9 mouse cellular contexts compared by ENCODE assay signal in the genomic region with DNA sequence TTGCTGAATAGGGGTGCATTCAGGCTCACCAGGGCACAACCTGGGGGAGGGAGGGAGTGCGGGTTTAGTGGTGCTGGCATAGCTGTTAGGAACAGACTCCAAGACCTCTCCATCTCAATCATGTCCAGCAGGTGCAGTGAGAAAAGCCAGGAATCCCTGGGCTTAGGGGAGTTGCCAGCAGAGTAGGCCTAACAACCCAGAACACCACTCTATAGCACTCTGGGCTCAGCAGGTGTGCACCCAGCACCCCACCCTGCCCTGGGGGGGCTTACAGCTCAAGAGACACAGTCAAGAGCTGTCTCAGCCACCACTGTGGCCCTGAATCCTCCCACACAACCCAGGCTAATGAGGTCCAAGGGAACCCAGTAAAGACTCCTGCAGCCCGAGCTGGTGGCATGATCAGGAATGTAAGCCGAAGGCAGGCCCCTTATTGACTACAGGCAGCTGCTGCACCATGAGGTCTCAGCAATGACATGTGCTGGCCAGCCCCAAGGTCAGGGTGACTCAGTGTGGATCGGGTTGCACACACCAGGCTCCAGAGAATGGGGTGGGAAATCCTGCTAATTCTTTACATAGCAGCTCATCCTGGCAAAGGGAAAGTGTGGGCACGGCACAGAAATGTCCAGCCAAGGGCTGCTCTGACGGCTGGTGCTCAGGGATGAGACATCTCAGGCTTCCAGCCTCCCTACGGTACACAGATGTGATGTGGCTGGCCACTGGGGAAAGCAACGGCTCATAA. TPM values are rescaled to one million over a fixed set of nuclear protein-coding genes. Genes with fewer than 3 reads are reported as not detected.
DNase-seq lines count a peak whose midpoint lies in the region; ATAC-seq and TF ChIP-seq lines count a peak whose summit lies in the region.
"Had no signal": no experiment of that assay in that cellular context is flagged by ENCODE, and none has a peak within 500 bp of the region (broad histone marks: within the 10 kb centered on the region; RNA-seq: fewer than 3 reads in every experiment).

No protein-coding gene starts in this region.

- WGBS in forebrain, embryonic 11.5 days: 72% methylated on average over 8 of the region's 8 CpGs
- whole genome bisulfite sequencing in forebrain, embryonic 16.5 days: 70% methylated on average over 8 of the region's 8 CpGs
- 31% methylated on average over 8 of the region's 8 CpGs for WGBS in heart, embryonic 16.5 days
- WGBS in midbrain, postnatal 0 days: 64% methylated on average over 8 of the region's 8 CpGs

- DNase-seq in forebrain, embryonic 11.5 days (ENCODE audit: low spot score): no peak
- DNase-seq in retina, postnatal 1 day: peak; percentile 32
- DNase-seq in retina, embryonic 14.5 days (ENCODE audit: low spot score): no peak
- no peak for DNase-seq in midbrain, postnatal 0 days (ENCODE audit: low spot score)
- no peak for DNase-seq in frontal cortex, adult 2 months (ENCODE audit: extremely low spot score in 1 of 2, low spot score in 1 of 2)

- no peaks in the 10 kb centered on the region for H3K36me3 ChIP-seq in forebrain, embryonic 11.5 days (ENCODE audit: control insufficient read depth, insufficient read depth, low read length)
- no peaks in the 10 kb centered on the region for H3K36me3 ChIP-seq in forebrain, embryonic 16.5 days (ENCODE audit: control insufficient read depth, insufficient read depth)
- no peaks in the 10 kb centered on the region for H3K36me3 ChIP-seq in heart, embryonic 16.5 days (ENCODE audit: control insufficient read depth, insufficient read depth)
- no peaks in the 10 kb centered on the region for H3K36me3 ChIP-seq in midbrain, postnatal 0 days (ENCODE audit: insufficient read depth, low read length)

- no peaks in the 10 kb centered on the region for H3K27me3 ChIP-seq in forebrain, embryonic 11.5 days (ENCODE audit: control insufficient read depth, insufficient read depth, low read length)
- H3K27me3 ChIP-seq in forebrain, embryonic 16.5 days (replicated peaks; ENCODE audit: control insufficient read depth, insufficient read depth, low read length): no peaks in the 10 kb centered on the region
- H3K27me3 ChIP-seq in heart, embryonic 16.5 days (ENCODE audit: control insufficient read depth, insufficient read depth, low read length): no peaks in the 10 kb centered on the region
- H3K27me3 ChIP-seq in midbrain, postnatal 0 days (ENCODE audit: insufficient read depth, low read length): no peaks in the 10 kb centered on the region

- ATAC-seq in forebrain, embryonic 11.5 days (replicated peaks; ENCODE audit: low FRiP score): no peak
- ATAC-seq in forebrain, embryonic 16.5 days: no peak
- peak; percentile 45 for ATAC-seq in heart, embryonic 16.5 days (replicated peaks; ENCODE audit: extremely low read depth, insufficient read depth, low FRiP score)
- ATAC-seq in midbrain, postnatal 0 days (ENCODE audit: low FRiP score): no peak
- ATAC-seq in monocyte, adult 5-6 weeks (replicated peaks; ENCODE audit: insufficient number of reproducible peaks, low FRiP score, low TSS enrichment, poor library complexity, severe bottlenecking): no peak

- no peak overlapping the region for H3K27ac ChIP-seq in forebrain, embryonic 11.5 days (ENCODE audit: low read depth, low read length)
- no peak overlapping the region for H3K27ac ChIP-seq in forebrain, embryonic 16.5 days (ENCODE audit: low read length)
- peak overlapping the region; percentile 76 for H3K27ac ChIP-seq in heart, embryonic 16.5 days (ENCODE audit: low read length)
- H3K27ac ChIP-seq in midbrain, postnatal 0 days (ENCODE audit: low read depth, low read length): no peak overlapping the region; the same call in 1 of the 2 replicates

- H3K9ac ChIP-seq in forebrain, embryonic 11.5 days (ENCODE audit: low read length): 0 out of 2 replicates have a peak overlapping the region, but pooled peaks have one; percentile 16
- H3K9ac ChIP-seq in forebrain, embryonic 16.5 days (replicated peaks; ENCODE audit: low read depth, low read length): no peak overlapping the region
- peak overlapping the region; percentile 57 for H3K9ac ChIP-seq in heart, embryonic 16.5 days (ENCODE audit: low read length)
- peak overlapping the region; percentile 33; the same call in 1 of the 2 replicates for H3K9ac ChIP-seq in midbrain, postnatal 0 days (replicated peaks; ENCODE audit: low read length, poor library complexity, severe bottlenecking)

- H3K4me2 ChIP-seq in forebrain, embryonic 11.5 days (ENCODE audit: low read depth, low read length, severe bottlenecking): no peak overlapping the region
- H3K4me2 ChIP-seq in forebrain, embryonic 16.5 days (ENCODE audit: low read length): no peak overlapping the region
- no peak overlapping the region for H3K4me2 ChIP-seq in heart, embryonic 16.5 days (ENCODE audit: low read depth, low read length)
- peak overlapping the region; percentile 10 for H3K4me2 ChIP-seq in midbrain, postnatal 0 days (ENCODE audit: low read depth, low read length, poor library complexity, severe bottlenecking)

- peaks cover 28% of the 10 kb centered on the region for H3K4me1 ChIP-seq in forebrain, embryonic 11.5 days (replicated peaks; ENCODE audit: control insufficient read depth, insufficient read depth, low read length)
- peaks cover 42% of the 10 kb centered on the region for H3K4me1 ChIP-seq in forebrain, embryonic 16.5 days (replicated peaks; ENCODE audit: control insufficient read depth, insufficient read depth, low read length)
- H3K4me1 ChIP-seq in heart, embryonic 16.5 days (ENCODE audit: control insufficient read depth, insufficient read depth, low read length): peaks cover 45% of the 10 kb centered on the region
- H3K4me1 ChIP-seq in midbrain, postnatal 0 days (ENCODE audit: insufficient read depth, low read length): peaks cover 18% of the 10 kb centered on the region; the same call in 1 of the 2 replicates

- no peaks in the 10 kb centered on the region for H3K9me3 ChIP-seq in forebrain, embryonic 11.5 days (ENCODE audit: control insufficient read depth, low read length)
- H3K9me3 ChIP-seq in forebrain, embryonic 16.5 days (ENCODE audit: control insufficient read depth, low read length): no peaks in the 10 kb centered on the region
- H3K9me3 ChIP-seq in heart, embryonic 16.5 days (replicated peaks; ENCODE audit: control insufficient read depth, low read length): no peaks in the 10 kb centered on the region
- H3K9me3 ChIP-seq in midbrain, postnatal 0 days (ENCODE audit: low read length): no peaks in the 10 kb centered on the region

- H3K4me3 ChIP-seq in forebrain, embryonic 11.5 days (ENCODE audit: low read depth, low read length): no peak overlapping the region
- H3K4me3 ChIP-seq in forebrain, embryonic 16.5 days (replicated peaks; ENCODE audit: low read length): no peak overlapping the region
- no peak overlapping the region for H3K4me3 ChIP-seq in heart, embryonic 16.5 days (ENCODE audit: low read length)
- H3K4me3 ChIP-seq in midbrain, postnatal 0 days (ENCODE audit: low read depth, low read length): no peak overlapping the region

- TF ChIP-seq CTCF in midbrain, postnatal 0 days (IDR thresholded peaks at IDR 0.05): no peak

RNA-seq across cellular contexts. Expression of a gene that starts 5.8 kb away (rescaled TPM):
- 37.1 and 43.0 TPM in 2 replicates for polyA plus RNA-seq in forebrain, embryonic 11.5 days (2014; fragmentation: Nextera tagmentation; extraction: Ambion mirVana)
- 44.1 and 47.5 TPM in 2 replicates for polyA plus RNA-seq in forebrain, embryonic 16.5 days (2015; fragmentation: Nextera tagmentation; extraction: Ambion mirVana)
- 14.4 TPM in 2 replicates for polyA plus RNA-seq in heart, embryonic 16.5 days (2015; fragmentation: Nextera tagmentation; extraction: Ambion mirVana)
- 111 and 115 TPM in 2 replicates for total RNA-seq in midbrain, postnatal 0 days (2014; rRNA removed)
- 64.5 and 65.2 TPM in 2 replicates for polyA plus RNA-seq in midbrain, postnatal 0 days (2015; fragmentation: Nextera tagmentation; extraction: Ambion mirVana)
- total RNA-seq in monocyte, adult 5-6 weeks (2017): 3.1 to 5.1 TPM (median 4.9 TPM) in 3 replicates
- 63.7 and 70.1 TPM in 2 replicates for polyA plus RNA-seq in frontal cortex, adult 2 months (2012; rRNA removed)

RNA-seq across cellular contexts. Expression of a gene that starts 43.0 kb away (rescaled TPM):
- not detected in 2 replicates for polyA plus RNA-seq in forebrain, embryonic 11.5 days (2014; fragmentation: Nextera tagmentation; extraction: Ambion mirVana)
- 0.50 and 0.72 TPM in 2 replicates for polyA plus RNA-seq in forebrain, embryonic 16.5 days (2015; fragmentation: Nextera tagmentation; extraction: Ambion mirVana)
- not detected in 2 replicates for polyA plus RNA-seq in heart, embryonic 16.5 days (2015; fragmentation: Nextera tagmentation; extraction: Ambion mirVana)
- total RNA-seq in midbrain, postnatal 0 days (2014; rRNA removed): 0.19 TPM in 1 of 2 replicates, not detected in the other
- 0.17 and 0.22 TPM in 2 replicates for polyA plus RNA-seq in midbrain, postnatal 0 days (2015; fragmentation: Nextera tagmentation; extraction: Ambion mirVana)
- not detected in 3 replicates for total RNA-seq in monocyte, adult 5-6 weeks (2017)
- polyA plus RNA-seq in frontal cortex, adult 2 months (2012; rRNA removed): 0.34 and 0.40 TPM in 2 replicates
- total RNA-seq: gastrocnemius, postnatal 36 days had no signal

RNA-seq across cellular contexts. Expression of a gene that starts 47.9 kb away (rescaled TPM):
- polyA plus RNA-seq in forebrain, embryonic 11.5 days (2014; fragmentation: Nextera tagmentation; extraction: Ambion mirVana): 53.1 and 60.9 TPM in 2 replicates
- polyA plus RNA-seq in forebrain, embryonic 16.5 days (2015; fragmentation: Nextera tagmentation; extraction: Ambion mirVana): 68.4 and 69.9 TPM in 2 replicates
- polyA plus RNA-seq in heart, embryonic 16.5 days (2015; fragmentation: Nextera tagmentation; extraction: Ambion mirVana): 31.2 and 33.1 TPM in 2 replicates
- 37.1 and 51.6 TPM in 2 replicates for total RNA-seq in midbrain, postnatal 0 days (2014; rRNA removed)
- 22.4 and 24.8 TPM in 2 replicates for polyA plus RNA-seq in midbrain, postnatal 0 days (2015; fragmentation: Nextera tagmentation; extraction: Ambion mirVana)
- 23.5 to 63.3 TPM (median 27.5 TPM) in 3 replicates for total RNA-seq in monocyte, adult 5-6 weeks (2017)
- polyA plus RNA-seq in frontal cortex, adult 2 months (2012; rRNA removed): 69.6 and 81.2 TPM in 2 replicates
